Mouse (Mus musculus) ES-E14 (cell line): ENCODE results near the gene Prrx2.

ENCODE experiments used
- MAFK ChIP-seq: IDR thresholded peaks from 2 replicates; pipeline ENCODE4 v1.6.1; 2014; ENCODE audit warnings: mild to moderate bottlenecking, low read depth, low read length, inconsistent platforms; ENCODE audit not compliant: insufficient read depth
- ZNF384 ChIP-seq: IDR thresholded peaks from 2 replicates; pipeline ENCODE4 v1.6.1; 2012; ENCODE audit warnings: low read depth, low read length, inconsistent platforms

DNA sequence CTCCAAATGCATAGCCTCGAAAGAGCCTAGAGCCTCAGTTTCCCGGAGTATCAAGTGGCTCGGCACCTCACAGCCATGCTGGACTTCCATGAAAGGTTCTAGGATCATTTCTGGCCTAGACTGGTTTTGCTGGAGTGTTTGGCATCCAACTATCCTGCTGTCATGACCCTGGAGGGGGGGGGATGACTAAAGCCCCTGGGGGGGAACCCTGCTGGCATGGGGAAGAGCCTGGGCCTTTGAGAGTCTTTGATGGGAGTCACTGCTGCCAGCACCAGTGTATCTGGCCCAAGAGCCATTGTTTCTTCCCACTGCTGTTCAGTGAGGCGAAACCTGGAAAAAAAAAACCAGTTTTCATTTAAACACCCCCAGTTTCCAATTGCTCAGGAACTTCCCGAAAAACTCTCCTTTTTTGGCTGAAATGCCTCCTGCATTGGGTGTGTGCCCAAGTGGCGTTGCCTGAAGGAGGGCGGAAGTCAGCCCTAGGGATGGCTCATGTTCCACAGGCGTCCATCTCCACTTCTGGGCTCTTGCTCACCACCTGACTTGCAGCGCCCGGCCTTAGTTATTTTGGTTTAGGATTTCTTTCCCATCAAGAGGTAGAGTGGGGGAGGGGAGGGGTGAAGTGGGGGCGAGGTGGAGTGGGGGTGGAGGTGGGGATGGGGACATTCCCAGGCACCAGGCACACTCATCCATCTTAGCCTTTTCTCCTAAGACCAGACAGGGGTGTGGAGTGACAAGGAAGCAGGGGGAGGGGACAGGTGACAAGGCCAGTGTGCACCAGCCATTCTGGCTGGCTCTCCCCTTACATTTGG lies 41.1 kb downstream of the Prrx2 start:
- TF ChIP-seq MAFK (no peak), ZNF384 (no peak)
